Mouse (Mus musculus): ENCODE results near the gene Rmdn2.

Gene Rmdn2

DNA sequence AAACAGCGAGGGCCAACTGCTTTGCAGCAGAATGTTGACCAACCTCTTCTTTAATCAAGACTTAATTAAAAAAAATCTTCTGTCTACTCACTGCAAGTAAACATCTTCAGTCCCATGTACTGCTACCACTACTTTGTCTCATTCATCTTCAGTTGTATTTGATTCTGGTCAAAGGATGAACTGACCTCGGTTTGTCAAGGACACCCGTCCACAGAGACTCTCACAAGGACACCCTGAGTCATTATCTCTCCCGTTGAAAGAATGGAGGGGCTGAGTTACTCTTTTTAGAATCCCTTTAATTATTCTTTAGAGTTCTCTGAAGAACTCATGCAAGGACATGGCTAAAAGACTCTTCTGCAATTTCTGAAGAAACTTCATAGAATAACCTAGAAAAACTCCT lies at the start of gene Rmdn2:
TSS of gene Rmdn2 (plus strand) at position 319 of the 400 bp plus-strand sequence.
- 71% methylated on average over 4 of the region's 4 CpGs for WGBS

GRCm38 (mm10) chr17:79563067-79563620 lies 48.5 kb upstream of the Rmdn2 start:
- WGBS = 47% methylated on average over 7 of the region's 7 CpGs

GRCm38 (mm10) chr17:79563721-79564120 lies 47.9 kb upstream of the Rmdn2 start:
- WGBS = 57% methylated on average over 2 of the region's 2 CpGs

DNA sequence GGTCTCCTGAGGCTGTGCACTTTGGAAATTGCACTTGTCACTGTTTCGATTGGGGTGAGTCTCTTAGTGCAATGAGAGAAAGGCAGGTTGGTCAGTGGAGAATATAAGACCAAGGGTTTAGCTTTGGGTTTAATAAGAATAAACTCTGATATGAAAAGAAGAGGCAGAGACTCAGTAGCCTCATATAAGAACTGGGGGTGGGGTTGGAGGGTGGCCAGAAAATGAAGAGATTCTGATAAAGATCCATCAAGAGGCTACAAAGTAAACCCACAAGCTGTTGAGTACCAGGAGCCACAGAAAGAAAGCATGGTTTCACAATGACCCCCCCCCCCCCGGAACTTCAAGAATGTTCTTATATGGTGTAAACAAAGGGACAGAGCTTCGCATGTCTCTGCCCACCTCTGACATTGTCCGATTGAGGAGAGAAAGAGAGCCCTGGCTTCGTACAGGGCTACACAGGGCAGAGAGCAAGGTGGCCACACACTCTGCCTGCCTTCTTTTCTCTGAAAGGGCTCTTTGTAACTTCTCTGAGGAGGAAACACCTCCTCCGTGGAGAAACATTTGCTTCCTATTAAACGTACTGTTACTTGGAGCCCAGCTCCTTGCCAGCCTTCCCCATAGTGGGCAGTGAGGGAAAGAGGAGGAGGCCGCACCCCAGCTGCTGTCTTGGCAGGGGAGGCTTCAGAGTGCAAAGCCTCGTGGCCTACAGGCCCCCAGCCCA lies 46.3 kb upstream of the Rmdn2 start:
- 47% methylated on average over 9 of the region's 9 CpGs for WGBS

DNA sequence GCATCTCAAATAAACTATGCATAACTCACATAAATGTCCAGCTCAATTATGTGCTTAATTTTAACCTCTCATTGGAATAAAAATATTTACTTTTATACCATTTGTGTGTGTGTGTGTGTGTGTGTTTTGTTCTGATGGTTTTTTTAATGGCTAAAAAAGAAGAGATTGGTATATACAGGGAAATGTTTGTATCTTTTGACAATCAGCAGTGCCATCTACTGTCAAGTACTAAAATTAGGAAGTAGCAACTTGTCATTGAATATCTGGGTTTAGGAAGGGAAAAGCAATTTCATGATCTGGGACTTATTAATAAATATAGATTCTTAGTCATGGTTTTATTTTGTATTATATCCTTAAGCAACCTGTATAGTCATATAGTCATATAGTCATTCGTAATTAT lies 43.3 kb upstream of the Rmdn2 start:
- WGBS = 86% methylated on average over 1 of the region's 1 CpGs

DNA sequence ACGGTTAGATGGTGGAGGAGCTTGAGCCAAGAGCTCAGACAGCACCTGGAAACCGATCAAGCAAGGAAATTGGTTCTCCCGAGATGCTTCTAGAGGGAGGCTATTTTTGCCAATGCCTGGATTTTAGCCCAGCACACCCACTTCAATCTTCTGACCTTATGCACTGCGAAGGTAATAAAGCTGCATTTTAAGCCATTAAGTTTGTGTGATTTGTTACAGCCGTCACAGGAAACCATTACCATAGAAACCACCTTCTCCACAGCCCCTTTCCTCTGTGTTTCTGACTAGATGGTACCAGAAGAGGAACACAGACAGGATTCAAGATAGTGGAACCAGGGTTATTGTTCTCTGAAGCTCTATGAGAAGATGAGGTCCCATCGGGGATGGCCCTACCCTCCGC lies 33.3 kb upstream of the Rmdn2 start:
- WGBS = 73% methylated on average over 7 of the region's 7 CpGs

- WGBS = 52% methylated on average over 6 of the region's 6 CpGs
These were observed 31.3 kb upstream of the Rmdn2 start for GRCm38 (mm10) chr17:79580264-79580920.

- 70% methylated on average over 4 of the region's 4 CpGs for WGBS
These were observed 28.2 kb upstream of the Rmdn2 start for GRCm38 (mm10) chr17:79583466-79583865.

DNA sequence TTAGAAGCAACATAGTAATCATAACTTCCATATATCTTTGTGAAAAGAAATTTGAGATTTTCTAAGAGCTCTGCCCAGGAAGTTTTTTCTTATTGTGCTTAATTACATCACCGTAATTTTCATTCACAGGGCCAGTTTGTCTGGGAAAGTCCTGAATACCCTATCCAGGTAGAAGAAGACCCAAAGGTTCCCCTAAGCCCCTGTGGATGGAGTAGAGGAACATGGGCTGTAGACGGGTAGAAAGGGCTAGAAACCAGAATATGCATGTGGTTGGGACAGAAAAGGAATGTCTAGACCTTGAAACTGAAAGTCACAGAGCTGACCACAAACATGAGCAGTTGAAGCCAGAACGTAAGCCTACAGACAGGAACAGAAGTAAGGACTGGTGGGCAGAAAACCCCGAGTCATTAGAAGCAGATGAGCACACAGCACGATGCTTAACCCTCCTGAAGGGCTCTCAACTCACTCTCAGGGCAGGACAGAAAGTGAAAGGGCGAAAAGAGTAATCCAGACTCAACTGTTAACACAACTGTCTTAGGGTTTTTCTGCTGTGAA lies 27.3 kb upstream of the Rmdn2 start:
- 88% methylated on average over 6 of the region's 6 CpGs for WGBS

- WGBS = 92% methylated on average over 1 of the region's 1 CpGs
These were observed 21.8 kb upstream of the Rmdn2 start for GRCm38 (mm10) chr17:79589913-79590312.

DNA sequence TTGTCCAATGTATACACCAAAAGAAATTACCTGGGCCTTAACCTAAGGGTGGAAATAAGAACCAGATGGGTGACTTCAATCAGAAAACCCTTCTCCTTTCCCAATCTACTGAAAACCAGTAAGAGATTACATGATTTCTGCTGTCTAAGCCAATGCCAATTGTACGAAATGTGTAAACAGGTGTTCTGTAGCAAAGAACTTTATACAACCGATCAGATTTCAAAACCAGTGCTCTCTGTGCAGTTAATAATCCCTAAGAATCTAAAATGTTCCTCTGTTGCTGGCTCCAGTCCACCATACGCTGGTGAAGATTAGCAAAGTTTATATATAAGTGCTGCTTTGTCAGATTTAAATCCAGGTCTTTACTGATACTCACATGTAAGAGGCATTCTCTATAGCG lies 15.7 kb upstream of the Rmdn2 start:
- 86% methylated on average over 4 of the region's 4 CpGs for WGBS

DNA sequence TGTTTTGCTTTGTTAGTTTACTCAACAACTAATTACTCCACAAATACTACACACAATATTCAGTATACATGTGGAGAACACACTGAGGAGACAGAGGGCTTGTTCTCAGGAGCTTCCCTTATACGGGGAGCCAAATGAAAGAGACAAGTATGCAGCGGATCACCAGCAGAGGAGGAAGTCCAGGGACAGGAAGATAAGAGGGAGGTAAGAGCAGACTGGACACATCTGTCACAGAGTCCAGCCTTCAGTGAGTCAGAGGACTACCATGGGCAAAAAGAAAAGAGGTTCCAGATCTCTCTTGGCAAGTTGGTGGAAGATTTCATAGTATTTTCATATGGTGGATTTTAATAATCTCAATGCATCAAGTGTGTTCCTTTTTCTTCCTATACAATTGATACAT lies 13.5 kb upstream of the Rmdn2 start:
- 66% methylated on average over 2 of the region's 2 CpGs for WGBS

- 48% methylated on average over 8 of the region's 8 CpGs for WGBS
These were observed 12.8 kb upstream of the Rmdn2 start for GRCm38 (mm10) chr17:79598596-79599577.

GRCm38 (mm10) chr17:79600108-79600507 lies 11.6 kb upstream of the Rmdn2 start:
- 79% methylated on average over 4 of the region's 4 CpGs for WGBS

DNA sequence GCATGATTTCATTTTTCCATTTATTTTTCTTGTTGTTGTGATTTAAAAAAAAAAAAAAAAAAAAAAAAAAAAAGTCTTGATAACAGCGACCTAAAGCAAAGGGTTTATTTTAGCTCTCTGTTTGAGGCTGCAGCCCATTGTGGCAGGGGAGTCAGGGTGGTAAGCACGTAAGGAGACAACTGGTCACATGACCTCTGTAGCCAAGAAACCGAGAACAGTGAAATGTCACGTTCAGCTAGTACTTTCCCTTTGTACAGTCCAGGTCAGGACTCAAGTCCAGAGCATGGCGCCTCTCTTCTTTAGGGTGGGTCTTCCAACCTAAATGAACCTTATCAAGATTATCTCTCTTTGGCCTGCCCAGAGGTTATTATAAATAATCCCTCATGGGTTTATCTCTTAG lies 9.3 kb upstream of the Rmdn2 start:
- WGBS = 62% methylated on average over 5 of the region's 5 CpGs

DNA sequence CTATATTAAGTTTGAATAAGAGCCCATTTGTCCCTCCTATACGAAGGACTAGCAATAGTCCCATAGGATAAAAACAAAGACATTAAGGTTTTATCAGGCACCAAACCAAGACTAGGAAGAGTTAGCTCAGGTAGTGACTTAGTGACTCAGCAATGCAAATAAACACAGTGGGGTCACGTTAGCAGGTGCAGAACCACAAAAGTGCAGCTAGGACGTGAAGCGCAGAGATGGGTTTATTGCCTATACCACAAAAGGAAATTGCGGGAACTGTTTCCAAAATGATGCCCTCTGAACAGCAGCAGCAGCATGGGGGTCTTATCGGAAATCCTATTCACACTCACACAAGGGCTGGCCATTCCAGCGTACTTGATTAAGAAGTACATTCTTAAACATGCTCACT lies 8.2 kb upstream of the Rmdn2 start:
- 81% methylated on average over 7 of the region's 7 CpGs for WGBS

- WGBS = 73% methylated on average over 2 of the region's 2 CpGs
These were observed 5.9 kb upstream of the Rmdn2 start for GRCm38 (mm10) chr17:79605794-79606193.

- WGBS = 90% methylated on average over 1 of the region's 1 CpGs
These were observed 2.0 kb upstream of the Rmdn2 start for GRCm38 (mm10) chr17:79609697-79610096.

GRCm38 (mm10) chr17:79610163-79610755 lies 1.4 kb upstream of the Rmdn2 start:
- 79% methylated on average over 9 of the region's 9 CpGs for WGBS

GRCm38 (mm10) chr17:79614691-79615588 lies 3.3 kb downstream of the Rmdn2 start:
- 2% methylated on average over 56 of the region's 57 CpGs for WGBS
